Mouse (Mus musculus) C2C12 (cell line): ENCODE results near the gene Abhd2.

Experiments used
- CTCF ChIP-seq: IDR thresholded peaks from one replicate; pipeline ENCODE4 v1.5.1; 2011; ENCODE audit not compliant: control insufficient read depth, insufficient read depth, insufficient read length
- MAX ChIP-seq: IDR thresholded peaks from one replicate; pipeline ENCODE4 v1.6.1; 2011; ENCODE audit warnings: mild to moderate bottlenecking, control low read depth
- MYOG ChIP-seq: IDR thresholded peaks from one replicate; pipeline ENCODE4 v1.6.1; 2011; ENCODE audit not compliant: control insufficient read depth, insufficient read length; ENCODE audit errors: extremely low read depth
- USF1 ChIP-seq: IDR thresholded peaks from one replicate; pipeline ENCODE4 v1.6.1; 2011; ENCODE audit warnings: low read depth, mild to moderate bottlenecking, control low read depth, moderate library complexity

DNA sequence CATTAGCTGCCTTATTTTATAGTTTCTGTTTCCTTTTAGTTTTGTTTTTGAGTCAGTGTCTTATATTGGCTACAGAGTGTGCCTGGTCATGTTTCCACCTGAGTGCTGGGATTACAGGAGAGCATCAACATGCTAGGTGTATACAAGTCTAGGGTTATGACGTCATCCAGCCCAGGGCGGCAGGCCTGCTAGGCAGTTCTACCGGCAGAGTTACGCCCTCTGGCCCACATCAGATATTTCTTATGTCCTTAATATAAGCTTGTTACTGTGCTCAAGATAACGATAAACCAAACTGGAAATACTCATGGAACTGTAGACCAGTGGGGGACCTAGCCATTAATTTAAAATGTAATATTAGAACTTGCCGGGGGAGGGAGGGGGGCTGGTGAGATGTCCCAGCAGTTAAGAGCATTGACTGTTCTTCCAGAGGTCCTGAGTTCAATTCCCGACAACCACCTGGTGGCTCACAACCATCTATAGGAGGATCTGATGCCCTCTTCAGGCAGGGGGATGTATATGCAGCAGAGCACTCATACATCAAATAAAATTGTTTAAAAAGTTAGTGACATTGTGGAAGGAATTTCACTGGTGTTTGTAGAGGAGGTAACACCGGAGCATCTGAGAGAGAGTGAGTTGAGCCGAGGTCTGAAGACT lies 120.0 kb downstream of the Abhd2 start:
- TF ChIP-seq CTCF (no peak), MYOG (no peak), MAX (no peak), USF1 (no peak)
